Mouse (Mus musculus) limb, embryonic 10.5 days (tissue): ENCODE measurements at regions not wholly inside any gene's neighbourhood (a gene's known extent, or its start where the extent isn't known, plus 50 kb on each side); places are given as distances from the start of the nearest gene placed in this dataset.

Source experiments
- DNase-seq: peaks from one replicate; pipeline ENCODE4 v3.0.0-alpha.2; 2017; ENCODE audit warnings: low spot score
- H3K27ac ChIP-seq: fragments of 300-500 bp; sonication (generic); 2 replicates; pipeline ENCODE4 v1.5.1; 2016; ENCODE audit warnings: mild to moderate bottlenecking
- H3K27me3 ChIP-seq: fragments of 300-500 bp; sonication (generic); 2 replicates; pipeline ENCODE4 v1.6.1; 2016; ENCODE audit warnings: low read depth, mild to moderate bottlenecking; ENCODE audit not compliant: poor library complexity, severe bottlenecking
- H3K36me3 ChIP-seq: fragments of 300-500 bp; sonication (generic); 2 replicates; pipeline ENCODE4 v1.6.1; 2016; ENCODE audit warnings: mild to moderate bottlenecking, moderate library complexity
- H3K4me1 ChIP-seq: fragments of 300-500 bp; sonication (generic); 2 replicates; pipeline ENCODE4 v1.6.1; 2016
- H3K4me3 ChIP-seq: fragments of 300-500 bp; sonication (generic); 2 replicates; pipeline ENCODE4 v1.5.1; 2016; ENCODE audit warnings: mild to moderate bottlenecking, moderate library complexity
- H3K9me3 ChIP-seq: fragments of 300-500 bp; sonication (generic); replicated peaks from 2 replicates; pipeline ENCODE4 v1.6.1; 2016; ENCODE audit warnings: mild to moderate bottlenecking
- WGBS: fragments of 180-500 bp; shearing (Covaris S2); methylation state at CpG from one replicate; pipeline ENCODE4 v1.1.7; 2016; 5-methylcytosine and 5-hydroxymethylcytosine counted together

GRCm38 (mm10) chr3:148589556-148589955 lies 400.8 kb downstream of the Adgrl2 start:
- no peak overlapping the region for H3K4me3 ChIP-seq
- no peaks in the 10 kb centered on the region for H3K27me3 ChIP-seq
- 63% methylated on average over 2 of the region's 2 CpGs for WGBS
- H3K27ac ChIP-seq: no peak overlapping the region
- H3K36me3 ChIP-seq: no peaks in the 10 kb centered on the region
- no peaks in the 10 kb centered on the region for H3K9me3 ChIP-seq
- DNase-seq: no peak
- no peaks in the 10 kb centered on the region for H3K4me1 ChIP-seq

- Histone ChIP-seq H3K27ac (no peak overlapping the region), H3K9me3 (no peaks in the 10 kb centered on the region), H3K4me1 (no peaks in the 10 kb centered on the region), H3K4me3 (no peak overlapping the region), H3K27me3 (no peaks in the 10 kb centered on the region), H3K36me3 (no peaks in the 10 kb centered on the region)
- WGBS: 87% methylated on average over 1 of the region's 1 CpGs
- DNase-seq: no peak
Observed at GRCm38 (mm10) chr3:148575735-148576134, 414.6 kb downstream of the Adgrl2 start.

GRCm38 (mm10) chr3:148572493-148572892 lies 417.9 kb downstream of the Adgrl2 start:
- no peak overlapping the region for H3K4me3 ChIP-seq
- no peaks in the 10 kb centered on the region for H3K9me3 ChIP-seq
- no peaks in the 10 kb centered on the region for H3K36me3 ChIP-seq
- 95% methylated on average over 4 of the region's 4 CpGs for WGBS
- H3K4me1 ChIP-seq: no peaks in the 10 kb centered on the region
- no peak for DNase-seq
- no peaks in the 10 kb centered on the region for H3K27me3 ChIP-seq
- H3K27ac ChIP-seq: no peak overlapping the region

- Histone ChIP-seq H3K9me3 (no peaks in the 10 kb centered on the region), H3K27ac (no peak overlapping the region), H3K4me1 (no peaks in the 10 kb centered on the region), H3K36me3 (no peaks in the 10 kb centered on the region), H3K4me3 (no peak overlapping the region), H3K27me3 (no peaks in the 10 kb centered on the region)
- no peak for DNase-seq
- 84% methylated on average over 4 of the region's 4 CpGs for WGBS
Observed at GRCm38 (mm10) chr3:148564716-148565115, 425.6 kb downstream of the Adgrl2 start.

GRCm38 (mm10) chr3:148561211-148561610 lies 429.1 kb downstream of the Adgrl2 start:
- Histone ChIP-seq H3K27ac (no peak overlapping the region), H3K27me3 (no peaks in the 10 kb centered on the region), H3K36me3 (no peaks in the 10 kb centered on the region), H3K4me3 (no peak overlapping the region), H3K4me1 (0 out of 2 replicates have a peak, but pooled peaks cover 2% of the 10 kb centered on the region), H3K9me3 (no peaks in the 10 kb centered on the region)
- WGBS: 91% methylated on average over 4 of the region's 4 CpGs
- no peak for DNase-seq

GRCm38 (mm10) chr3:148559752-148560460 lies 430.4 kb downstream of the Adgrl2 start:
- WGBS: 91% methylated on average over 13 of the region's 13 CpGs
- Histone ChIP-seq H3K27me3 (no peaks in the 10 kb centered on the region), H3K27ac (no peak overlapping the region), H3K4me3 (no peak overlapping the region), H3K36me3 (no peaks in the 10 kb centered on the region), H3K4me1 (peaks cover 11% of the 10 kb centered on the region), H3K9me3 (no peaks in the 10 kb centered on the region)
- no peak for DNase-seq

- Histone ChIP-seq H3K36me3 (no peaks in the 10 kb centered on the region), H3K4me3 (no peak overlapping the region), H3K27me3 (no peaks in the 10 kb centered on the region), H3K27ac (no peak overlapping the region), H3K4me1 (peaks cover 11% of the 10 kb centered on the region), H3K9me3 (no peaks in the 10 kb centered on the region)
- no peak for DNase-seq
- WGBS: 70% methylated on average over 5 of the region's 5 CpGs
Observed at GRCm38 (mm10) chr3:148558592-148559157, 431.7 kb downstream of the Adgrl2 start.

- no peak overlapping the region for H3K27ac ChIP-seq
- H3K9me3 ChIP-seq: no peaks in the 10 kb centered on the region
- H3K27me3 ChIP-seq: no peaks in the 10 kb centered on the region
- 72% methylated on average over 8 of the region's 8 CpGs for WGBS
- H3K4me3 ChIP-seq: no peak overlapping the region
- H3K4me1 ChIP-seq: peaks cover 11% of the 10 kb centered on the region
- no peaks in the 10 kb centered on the region for H3K36me3 ChIP-seq
- DNase-seq: peak; percentile 34
Observed at GRCm38 (mm10) chr3:148555324-148555723, 435.0 kb downstream of the Adgrl2 start.

GRCm38 (mm10) chr3:148550716-148551115 lies 439.6 kb downstream of the Adgrl2 start:
- WGBS: 98% methylated on average over 2 of the region's 2 CpGs
- H3K9me3 ChIP-seq: no peaks in the 10 kb centered on the region
- no peaks in the 10 kb centered on the region for H3K36me3 ChIP-seq
- peaks cover 7% of the 10 kb centered on the region for H3K4me1 ChIP-seq
- H3K4me3 ChIP-seq: no peak overlapping the region
- H3K27me3 ChIP-seq: no peaks in the 10 kb centered on the region
- H3K27ac ChIP-seq: no peak overlapping the region
- no peak for DNase-seq

GRCm38 (mm10) chr3:148544929-148545328 lies 445.4 kb downstream of the Adgrl2 start:
- Histone ChIP-seq H3K27me3 (no peaks in the 10 kb centered on the region), H3K4me3 (no peak overlapping the region), H3K9me3 (no peaks in the 10 kb centered on the region), H3K36me3 (no peaks in the 10 kb centered on the region), H3K4me1 (no peaks in the 10 kb centered on the region), H3K27ac (no peak overlapping the region)
- 88% methylated on average over 6 of the region's 6 CpGs for WGBS
- DNase-seq: no peak

GRCm38 (mm10) chr3:148542217-148542616 lies 448.1 kb downstream of the Adgrl2 start:
- Histone ChIP-seq H3K36me3 (no peaks in the 10 kb centered on the region), H3K27ac (no peak overlapping the region), H3K4me1 (no peaks in the 10 kb centered on the region), H3K27me3 (no peaks in the 10 kb centered on the region), H3K4me3 (no peak overlapping the region), H3K9me3 (no peaks in the 10 kb centered on the region)
- WGBS: 94% methylated on average over 5 of the region's 5 CpGs
- DNase-seq: no peak

GRCm38 (mm10) chr3:148537669-148538271 lies 452.6 kb downstream of the Adgrl2 start:
- 73% methylated on average over 4 of the region's 4 CpGs for WGBS
- DNase-seq: no peak

GRCm38 (mm10) chr3:148529893-148530292 lies 460.5 kb downstream of the Adgrl2 start:
- H3K4me3 ChIP-seq: no peak overlapping the region
- H3K9me3 ChIP-seq: no peaks in the 10 kb centered on the region
- no peaks in the 10 kb centered on the region for H3K4me1 ChIP-seq
- H3K27me3 ChIP-seq: no peaks in the 10 kb centered on the region
- H3K27ac ChIP-seq: no peak overlapping the region
- no peaks in the 10 kb centered on the region for H3K36me3 ChIP-seq
- 70% methylated on average over 2 of the region's 2 CpGs for WGBS
- DNase-seq: no peak

More at GRCm38 (mm10) chr3:148537669-148538271, 452.6 kb downstream of the Adgrl2 start:
- no peaks in the 10 kb centered on the region for H3K9me3 ChIP-seq
- no peak overlapping the region for H3K27ac ChIP-seq
- no peak overlapping the region for H3K4me3 ChIP-seq
- H3K4me1 ChIP-seq: no peaks in the 10 kb centered on the region
- H3K27me3 ChIP-seq: no peaks in the 10 kb centered on the region
- no peaks in the 10 kb centered on the region for H3K36me3 ChIP-seq
